Mouse (Mus musculus) neural tube, embryonic 14.5 days (tissue): ENCODE data around the gene Gm11060. TPM values are rescaled to one million over a fixed set of nuclear protein-coding genes. Genes with fewer than 3 reads are reported as not detected.

Source experiments
- ATAC-seq: fragments of 200-750 bp; cut with Nextera tagmentation; 2 replicates; pipeline ENCODE4 v1.8.0; 2017; ENCODE audit warnings: low read depth, mild to moderate bottlenecking, moderate TSS enrichment, moderate library complexity
- H3K27ac ChIP-seq: fragments of 300-500 bp; sonication (generic); 2 replicates; pipeline ENCODE4 v1.5.1; 2014; ENCODE audit warnings: low read depth, mild to moderate bottlenecking, control low read depth, low read length, moderate library complexity, mixed read lengths
- H3K27me3 ChIP-seq: fragments of 300-500 bp; sonication (generic); 2 replicates; pipeline ENCODE4 v1.6.1; 2014; ENCODE audit warnings: low read length; ENCODE audit not compliant: control insufficient read depth, insufficient read depth
- H3K36me3 ChIP-seq: fragments of 300-500 bp; sonication (generic); 2 replicates; pipeline ENCODE4 v1.6.1; 2014; ENCODE audit warnings: low read length, mixed read lengths; ENCODE audit not compliant: control insufficient read depth, insufficient read depth
- H3K4me1 ChIP-seq: fragments of 300-500 bp; sonication (generic); 2 replicates; pipeline ENCODE4 v1.6.1; 2014; ENCODE audit warnings: low read length; ENCODE audit not compliant: control insufficient read depth, insufficient read depth
- H3K4me2 ChIP-seq: fragments of 300-500 bp; sonication (generic); 2 replicates; pipeline ENCODE4 v1.6.1; 2014; ENCODE audit warnings: mild to moderate bottlenecking, low read depth, low read length, control low read depth
- H3K4me3 ChIP-seq: fragments of 300-500 bp; sonication (generic); 2 replicates; pipeline ENCODE4 v1.5.1; 2014; ENCODE audit warnings: low read depth, low read length, control low read depth, mixed read lengths
- H3K9ac ChIP-seq: fragments of 300-500 bp; sonication (generic); replicated peaks from 2 replicates; pipeline ENCODE4 v1.6.1; 2014; ENCODE audit warnings: low read depth, mild to moderate bottlenecking, control low read depth, low read length, mixed read lengths
- H3K9me3 ChIP-seq: fragments of 300-500 bp; sonication (generic); 2 replicates; pipeline ENCODE4 v1.6.1; 2016; ENCODE audit warnings: low read length; ENCODE audit not compliant: control insufficient read depth
- WGBS: fragments of 180-500 bp; shearing (Covaris S2); extraction: QIAGEN DNeasy Blood & Tissue Kit; methylation state at CpG from one replicate; pipeline ENCODE4 v1.1.7; 2014; 5-methylcytosine and 5-hydroxymethylcytosine counted together
- polyA plus RNA-seq: library from polyadenylated mRNA; unstranded; fragments of >200 nt; fragmentation: Nextera tagmentation; extraction: Ambion mirVana; gene quantifications from 2 replicates; pipeline ENCODE4 v1.2.1, GENCODE M21; 2014

Gene Gm11060
- polyA plus RNA-seq, 1 experiment from 2014 or later, result not detected

GRCm38 (mm10) chr2:105124391-105124790 lies 32.6 kb downstream of the Gm11060 start:
- no peak for ATAC-seq
- H3K4me2 ChIP-seq, result no peak overlapping the region
- WGBS, result 3% methylated on average over 7 of the region's 7 CpGs

GRCm38 (mm10) chr2:105125205-105125604 lies 33.4 kb downstream of the Gm11060 start:
- H3K9ac ChIP-seq, result no peak overlapping the region
- H3K27me3 ChIP-seq, result peaks cover 68% of the 10 kb centered on the region
- no peaks in the 10 kb centered on the region for H3K4me1 ChIP-seq
- no peaks in the 10 kb centered on the region for H3K36me3 ChIP-seq
- no peaks in the 10 kb centered on the region for H3K9me3 ChIP-seq
- no peak overlapping the region for H3K4me2 ChIP-seq
- H3K4me3 ChIP-seq, result no peak overlapping the region
- no peak overlapping the region for H3K27ac ChIP-seq
- WGBS, result 2% methylated on average over 8 of the region's 8 CpGs
- no peak for ATAC-seq

More at GRCm38 (mm10) chr2:105124391-105124790, 32.6 kb downstream of the Gm11060 start:
- Histone ChIP-seq H3K36me3 (no peaks in the 10 kb centered on the region), H3K4me3 (no peak overlapping the region), H3K9ac (no peak overlapping the region), H3K27me3 (peaks cover 61% of the 10 kb centered on the region), H3K27ac (no peak overlapping the region), H3K9me3 (no peaks in the 10 kb centered on the region), H3K4me1 (no peaks in the 10 kb centered on the region)

GRCm38 (mm10) chr2:105125641-105126040 lies 33.8 kb downstream of the Gm11060 start:
- no peaks in the 10 kb centered on the region for H3K9me3 ChIP-seq
- no peak overlapping the region for H3K9ac ChIP-seq
- no peaks in the 10 kb centered on the region for H3K4me1 ChIP-seq
- 3% methylated on average over 15 of the region's 15 CpGs for WGBS
- H3K27ac ChIP-seq, result no peak overlapping the region
- H3K36me3 ChIP-seq, result no peaks in the 10 kb centered on the region
- H3K4me2 ChIP-seq, result no peak overlapping the region
- no peak for ATAC-seq
- H3K27me3 ChIP-seq, result peaks cover 65% of the 10 kb centered on the region
- no peak overlapping the region for H3K4me3 ChIP-seq

- no peaks in the 10 kb centered on the region for H3K4me1 ChIP-seq
- no peak within 1 kb of the TSS; the same call in 1 of the 2 replicates for H3K4me3 ChIP-seq
- H3K9me3 ChIP-seq, result no peaks in the 10 kb centered on the region
- H3K27ac ChIP-seq, result no peak within 1 kb of the TSS
- ATAC-seq, result peak; percentile 39; the same call in 1 of the 2 replicates
- WGBS, result under 1% methylated on average over 24 of the region's 25 CpGs
- no peak within 1 kb of the TSS for H3K9ac ChIP-seq
- peaks cover 59% of the 10 kb centered on the region for H3K27me3 ChIP-seq
- H3K4me2 ChIP-seq, result 0 out of 2 replicates have a peak within 1 kb of the TSS, but pooled peaks have one; percentile 5
- no peaks in the 10 kb centered on the region for H3K36me3 ChIP-seq
Measured at GRCm38 (mm10) chr2:105126279-105126678, 34.5 kb downstream of the Gm11060 start, which contains the start of gene Wt1. Wt1 (plus strand) TSS chr2:105126529.

- H3K9me3 ChIP-seq, result no peaks in the 10 kb centered on the region
- ATAC-seq, result peak; percentile 6; the same call in 1 of the 2 replicates
- peaks cover 62% of the 10 kb centered on the region for H3K27me3 ChIP-seq
- H3K4me3 ChIP-seq, result no peak overlapping the region; the same call in 1 of the 2 replicates
- H3K27ac ChIP-seq, result no peak overlapping the region
- WGBS, result 1% methylated on average over 61 of the region's 92 CpGs
- H3K9ac ChIP-seq, result no peak overlapping the region
- H3K4me1 ChIP-seq, result no peaks in the 10 kb centered on the region
- H3K36me3 ChIP-seq, result no peaks in the 10 kb centered on the region
- 0 out of 2 replicates have a peak overlapping the region, but pooled peaks have one; percentile 5 for H3K4me2 ChIP-seq
Measured at GRCm38 (mm10) chr2:105126691-105127530, 35.1 kb downstream of the Gm11060 start.

GRCm38 (mm10) chr2:105127531-105128480 lies 36.0 kb downstream of the Gm11060 start:
- under 1% methylated on average over 52 of the region's 52 CpGs for WGBS
- 0 out of 2 replicates have a peak, but pooled peaks have one; percentile 10 for ATAC-seq
- Histone ChIP-seq H3K9ac (no peak overlapping the region), H3K27ac (no peak overlapping the region), H3K4me2 (no peak overlapping the region), H3K4me1 (no peaks in the 10 kb centered on the region), H3K36me3 (no peaks in the 10 kb centered on the region), H3K9me3 (no peaks in the 10 kb centered on the region), H3K27me3 (peaks cover 63% of the 10 kb centered on the region), H3K4me3 (no peak overlapping the region)

GRCm38 (mm10) chr2:105128564-105128963 lies 36.7 kb downstream of the Gm11060 start:
- no peaks in the 10 kb centered on the region for H3K36me3 ChIP-seq
- under 1% methylated on average over 12 of the region's 12 CpGs for WGBS
- no peaks in the 10 kb centered on the region for H3K4me1 ChIP-seq

GRCm38 (mm10) chr2:105130351-105131060 lies 38.7 kb downstream of the Gm11060 start:
- Histone ChIP-seq H3K36me3 (no peaks in the 10 kb centered on the region), H3K27me3 (peaks cover 71% of the 10 kb centered on the region), H3K9ac (no peak overlapping the region), H3K4me3 (no peak overlapping the region), H3K4me1 (no peaks in the 10 kb centered on the region), H3K9me3 (no peaks in the 10 kb centered on the region), H3K27ac (no peak overlapping the region), H3K4me2 (no peak overlapping the region)
- ATAC-seq, result no peak
- WGBS, result under 1% methylated on average over 32 of the region's 32 CpGs

More at GRCm38 (mm10) chr2:105128564-105128963, 36.7 kb downstream of the Gm11060 start:
- no peak overlapping the region for H3K9ac ChIP-seq
- no peak overlapping the region for H3K27ac ChIP-seq
- no peak overlapping the region for H3K4me2 ChIP-seq
- no peak overlapping the region for H3K4me3 ChIP-seq
- no peak for ATAC-seq
- H3K9me3 ChIP-seq, result no peaks in the 10 kb centered on the region
- H3K27me3 ChIP-seq, result peaks cover 65% of the 10 kb centered on the region
